Mouse (Mus musculus): ENCODE results near the gene Srgap1. TPM values are rescaled to one million over a fixed set of nuclear protein-coding genes. Genes with fewer than 3 reads are reported as not detected.

Srgap1 gene
- polyA plus RNA-seq, 1 experiment from 2014 or later, result 0.70 TPM

- DNase-seq (ENCODE audit: low spot score), result no peak
These were observed 216.5 kb downstream of the Srgap1 start for GRCm38 (mm10) chr10:121830335-121831307.

- no peak for DNase-seq (ENCODE audit: low spot score)
These were observed 217.3 kb downstream of the Srgap1 start for GRCm38 (mm10) chr10:121829800-121830303.

GRCm38 (mm10) chr10:121829034-121829433 lies 218.1 kb downstream of the Srgap1 start:
- DNase-seq (ENCODE audit: low spot score), result no peak

GRCm38 (mm10) chr10:121822674-121823073 lies 224.4 kb downstream of the Srgap1 start:
- DNase-seq (ENCODE audit: low spot score), result no peak

GRCm38 (mm10) chr10:121820846-121821245 lies 226.3 kb downstream of the Srgap1 start:
- no peak for DNase-seq (ENCODE audit: low spot score)

GRCm38 (mm10) chr10:121817983-121818382 lies 229.1 kb downstream of the Srgap1 start:
- no peak for DNase-seq (ENCODE audit: low spot score)

GRCm38 (mm10) chr10:121807771-121808170 lies 239.3 kb downstream of the Srgap1 start:
- no peak for DNase-seq (ENCODE audit: low spot score)

- no peak for DNase-seq (ENCODE audit: low spot score)
These were observed 240.3 kb downstream of the Srgap1 start for GRCm38 (mm10) chr10:121806806-121807205.

- no peak for DNase-seq (ENCODE audit: low spot score)
These were observed 241.2 kb downstream of the Srgap1 start for GRCm38 (mm10) chr10:121805933-121806341.

GRCm38 (mm10) chr10:121804551-121804950 lies 242.6 kb downstream of the Srgap1 start:
- DNase-seq (ENCODE audit: low spot score), result no peak

- no peak for DNase-seq (ENCODE audit: low spot score)
These were observed 247.1 kb downstream of the Srgap1 start for GRCm38 (mm10) chr10:121800041-121800440.

GRCm38 (mm10) chr10:121796027-121796802 lies 250.9 kb downstream of the Srgap1 start:
- no peak for DNase-seq (ENCODE audit: low spot score)

GRCm38 (mm10) chr10:121794486-121794885 lies 252.6 kb downstream of the Srgap1 start:
- no peak for DNase-seq (ENCODE audit: low spot score)

GRCm38 (mm10) chr10:121792661-121793060 lies 254.5 kb downstream of the Srgap1 start:
- DNase-seq (ENCODE audit: low spot score), result no peak

- DNase-seq (ENCODE audit: low spot score), result no peak
These were observed 257.0 kb downstream of the Srgap1 start for GRCm38 (mm10) chr10:121790078-121790477.

GRCm38 (mm10) chr10:121788536-121788935 lies 258.6 kb downstream of the Srgap1 start:
- no peak for DNase-seq (ENCODE audit: low spot score)

- DNase-seq (ENCODE audit: low spot score), result no peak
These were observed 266.0 kb downstream of the Srgap1 start for GRCm38 (mm10) chr10:121781159-121781558.

- DNase-seq (ENCODE audit: low spot score), result no peak
These were observed 271.1 kb downstream of the Srgap1 start for GRCm38 (mm10) chr10:121775990-121776389.

GRCm38 (mm10) chr10:121773813-121774212 lies 273.3 kb downstream of the Srgap1 start:
- DNase-seq (ENCODE audit: low spot score), result no peak

- peak; percentile 35 for DNase-seq (ENCODE audit: low spot score)
These were observed 276.2 kb downstream of the Srgap1 start for GRCm38 (mm10) chr10:121770624-121771577.

GRCm38 (mm10) chr10:121769711-121770110 lies 277.4 kb downstream of the Srgap1 start:
- DNase-seq (ENCODE audit: low spot score), result no peak
